Mouse (Mus musculus): ENCODE measurements around the gene Vmn1r142. TPM values are rescaled to one million over a fixed set of nuclear protein-coding genes. Genes with fewer than 3 reads are reported as not detected.
"Not testable (repeated sequence)": the region's sequence is repeated elsewhere in the genome, so short reads cannot be mapped to it uniquely, and the experiment has no call there.

Gene Vmn1r142
- polyA plus RNA-seq (2012; fragmentation: generic; extraction: Trizol): not detected
- long read RNA-seq, experiment 1: 0 reads
- long read RNA-seq, experiment 2: 0 reads

DNA sequence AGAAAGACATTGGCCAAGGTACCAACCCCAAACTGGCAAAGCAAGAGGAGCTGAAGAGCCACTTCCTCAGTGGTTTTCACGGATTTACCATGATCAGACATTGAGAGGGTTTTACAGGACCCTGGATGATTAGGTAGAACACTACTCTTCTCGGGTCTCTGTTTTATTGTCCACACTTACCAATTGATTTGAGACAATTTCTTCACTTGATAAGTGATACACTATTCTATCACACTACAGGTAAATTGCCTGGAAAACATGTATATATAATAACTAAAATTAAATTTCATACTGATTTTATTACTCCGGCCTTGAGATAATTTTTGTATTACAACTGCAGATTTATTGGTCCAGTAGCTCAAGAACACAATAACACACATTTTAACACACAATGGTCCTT lies at the start of gene Vmn1r142:
Vmn1r142 (minus strand) TSS at position 101 of the 400 bp plus-strand sequence.
- not testable (repeated sequence) for H3K79me3 ChIP-seq (ENCODE audit: low read depth); H3ac ChIP-seq (ENCODE audit: control insufficient read depth, insufficient read length, low read depth); H3K27me3 ChIP-seq (ENCODE audit: control insufficient read depth, insufficient read depth, insufficient read length); H3K4me3 ChIP-seq (ENCODE audit: insufficient read depth, poor library complexity, severe bottlenecking); H3K36me3 ChIP-seq (ENCODE audit: control insufficient read depth, insufficient read depth); H3K79me2 ChIP-seq (ENCODE audit: control insufficient read depth, insufficient read depth)

DNA sequence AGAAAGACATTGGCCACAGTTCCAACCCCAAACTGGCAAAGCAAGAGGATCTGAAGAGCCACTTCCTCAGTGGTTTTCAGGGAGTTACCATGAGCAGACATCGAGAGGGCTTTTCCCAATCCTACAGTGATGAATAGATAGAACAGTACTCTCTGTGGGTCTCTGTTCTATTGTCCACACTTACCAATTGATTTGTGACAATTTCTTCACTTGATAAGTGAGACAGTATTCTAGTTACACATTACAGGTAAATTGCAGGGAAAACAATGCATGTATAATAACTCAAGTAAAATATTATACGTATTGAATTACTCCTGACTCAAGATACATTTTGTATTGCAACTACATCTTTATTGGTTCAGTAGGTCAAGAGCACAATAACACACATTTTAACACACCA lies 37.3 kb upstream of the Vmn1r142 start, which contains the start of gene Gm8653:
Gm8653 (minus strand) TSS at position 101 of the 400 bp plus-strand sequence.
- not testable (repeated sequence) for H3K79me2 ChIP-seq (ENCODE audit: control insufficient read depth, insufficient read depth); H3K79me3 ChIP-seq (ENCODE audit: low read depth); H3ac ChIP-seq (ENCODE audit: control insufficient read depth, insufficient read length, low read depth); H3K36me3 ChIP-seq (ENCODE audit: control insufficient read depth, insufficient read depth); H3K27me3 ChIP-seq (ENCODE audit: control insufficient read depth, insufficient read depth, insufficient read length); H3K4me3 ChIP-seq (ENCODE audit: insufficient read depth, poor library complexity, severe bottlenecking)

DNA sequence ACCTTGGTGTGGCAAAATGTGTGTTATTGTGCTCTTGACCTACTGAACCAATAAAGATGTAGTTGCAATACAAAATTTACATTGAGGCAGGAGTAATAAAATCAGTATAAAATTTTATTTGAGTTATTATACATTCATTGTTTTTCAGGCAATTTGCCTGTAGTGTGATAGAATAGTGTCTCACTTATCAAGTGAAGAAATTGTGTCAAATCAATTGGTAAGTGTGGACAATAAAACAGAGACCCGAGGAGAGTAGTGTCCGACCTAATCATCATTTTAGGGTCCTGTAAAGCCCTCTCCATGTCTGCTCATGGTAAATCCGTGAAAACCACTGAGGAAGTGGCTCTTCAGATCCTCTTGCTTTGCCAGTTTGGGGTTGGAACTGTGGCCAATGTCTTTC lies 25.2 kb upstream of the Vmn1r142 start, which contains the start of gene Vmn1r143:
Vmn1r143 (plus strand) TSS at position 301 of the 400 bp plus-strand sequence.
- not testable (repeated sequence) for H3K79me3 ChIP-seq (ENCODE audit: low read depth); H3K79me2 ChIP-seq (ENCODE audit: control insufficient read depth, insufficient read depth)

DNA sequence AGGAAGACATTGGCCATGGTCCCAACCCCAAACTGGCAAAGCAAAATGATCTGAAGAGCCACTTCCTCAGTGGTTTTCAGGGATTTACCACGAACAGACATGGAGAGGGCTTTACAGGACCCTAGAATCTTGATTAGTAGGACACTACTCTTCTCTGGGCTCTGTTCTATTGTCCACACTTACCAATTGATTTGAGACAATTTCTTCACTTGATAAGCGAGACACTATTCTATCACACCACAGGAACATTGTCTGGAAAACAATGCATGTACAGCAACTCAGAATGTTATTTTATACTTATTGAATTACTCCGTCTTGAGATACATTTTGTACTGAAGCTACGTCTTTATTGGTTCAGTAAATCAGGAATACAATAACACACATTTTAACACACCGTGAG lies 29.2 kb downstream of the Vmn1r142 start, which contains the start of gene Gm10666:
Gm10666 (minus strand) TSS at position 101 of the 400 bp plus-strand sequence.
- H3K4me3 ChIP-seq (ENCODE audit: insufficient read depth, poor library complexity, severe bottlenecking); H3K27me3 ChIP-seq (ENCODE audit: control insufficient read depth, insufficient read depth, insufficient read length): not testable (repeated sequence)

More for the DNA sequence above, 25.2 kb upstream of the Vmn1r142 start, which contains the start of gene Vmn1r143:
- H3K4me3 ChIP-seq (ENCODE audit: insufficient read depth, poor library complexity, severe bottlenecking); H3ac ChIP-seq (ENCODE audit: control insufficient read depth, insufficient read length, low read depth); H3K27me3 ChIP-seq (ENCODE audit: control insufficient read depth, insufficient read depth, insufficient read length); H3K36me3 ChIP-seq (ENCODE audit: control insufficient read depth, insufficient read depth): not testable (repeated sequence)

DNA sequence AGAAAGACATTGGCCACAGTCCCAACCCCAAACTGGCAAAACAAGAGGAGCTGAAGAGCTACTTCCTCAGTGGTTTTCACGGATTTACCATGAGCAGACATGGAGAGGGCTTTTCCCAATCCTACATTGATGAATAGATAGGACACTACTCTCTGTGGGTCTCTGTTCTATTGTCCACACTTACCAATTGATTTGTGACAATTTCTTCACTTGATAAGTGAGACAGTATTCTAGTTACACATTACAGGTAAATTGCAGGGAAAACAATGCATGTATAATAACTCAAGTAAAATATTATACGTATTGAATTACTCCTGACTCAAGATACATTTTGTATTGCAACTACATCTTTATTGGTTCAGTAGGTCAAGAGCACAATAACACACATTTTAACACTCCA lies 45.7 kb downstream of the Vmn1r142 start, which contains the start of gene Gm16451:
Gm16451 (minus strand) TSS at position 101 of the 400 bp plus-strand sequence.
- not testable (repeated sequence) for H3K4me3 ChIP-seq (ENCODE audit: insufficient read depth, poor library complexity, severe bottlenecking); H3K79me2 ChIP-seq (ENCODE audit: control insufficient read depth, insufficient read depth); H3K79me3 ChIP-seq (ENCODE audit: low read depth); H3ac ChIP-seq (ENCODE audit: control insufficient read depth, insufficient read length, low read depth); H3K36me3 ChIP-seq (ENCODE audit: control insufficient read depth, insufficient read depth); H3K27me3 ChIP-seq (ENCODE audit: control insufficient read depth, insufficient read depth, insufficient read length)

More for the DNA sequence above, 29.2 kb downstream of the Vmn1r142 start, which contains the start of gene Gm10666:
- H3K36me3 ChIP-seq (ENCODE audit: control insufficient read depth, insufficient read depth); H3K79me3 ChIP-seq (ENCODE audit: low read depth); H3K79me2 ChIP-seq (ENCODE audit: control insufficient read depth, insufficient read depth); H3ac ChIP-seq (ENCODE audit: control insufficient read depth, insufficient read length, low read depth): not testable (repeated sequence)

Other genes with a start within 250 kb of the Vmn1r142 start
- gene Gm5891, start 242.7 kb downstream of the Vmn1r142 start, polyA plus RNA-seq (2012; fragmentation: generic; extraction: Trizol): not detected
- gene Vmn1r137, start 169.4 kb downstream of the Vmn1r142 start, polyA plus RNA-seq (2012; fragmentation: generic; extraction: Trizol): not detected
- not detected for gene Vmn1r138, start 135.1 kb downstream of the Vmn1r142 start, polyA plus RNA-seq (2012; fragmentation: generic; extraction: Trizol)
- gene Gm6176, start 107.7 kb downstream of the Vmn1r142 start, polyA plus RNA-seq (2012; fragmentation: generic; extraction: Trizol): not detected
- not detected for gene Vmn1r139, start 95.0 kb downstream of the Vmn1r142 start, polyA plus RNA-seq (2012; fragmentation: generic; extraction: Trizol)
- not detected for gene Gm16451, start 45.8 kb downstream of the Vmn1r142 start, polyA plus RNA-seq (2012; fragmentation: generic; extraction: Trizol)
- not detected for gene Gm10666, start 29.3 kb downstream of the Vmn1r142 start, polyA plus RNA-seq (2012; fragmentation: generic; extraction: Trizol)
- not detected for gene Vmn1r143, start 25.3 kb upstream of the Vmn1r142 start, polyA plus RNA-seq (2012; fragmentation: generic; extraction: Trizol)
- gene Gm8653, start 37.2 kb upstream of the Vmn1r142 start, polyA plus RNA-seq (2012; fragmentation: generic; extraction: Trizol): not detected
- not detected for gene Gm8453, start 65.4 kb upstream of the Vmn1r142 start, polyA plus RNA-seq (2012; fragmentation: generic; extraction: Trizol)
- gene Gm4187, start 165.7 kb upstream of the Vmn1r142 start, polyA plus RNA-seq (2012; fragmentation: generic; extraction: Trizol): not detected
- gene Gm8660, start 207.0 kb upstream of the Vmn1r142 start, polyA plus RNA-seq (2012; fragmentation: generic; extraction: Trizol): not detected
- gene Vmn1r148, start 249.5 kb upstream of the Vmn1r142 start, polyA plus RNA-seq (2012; fragmentation: generic; extraction: Trizol): not detected